Mouse (Mus musculus): ENCODE measurements at regions not wholly inside any gene's neighbourhood (a gene's known extent, or its start where the extent isn't known, plus 50 kb on each side); places are given as distances from the start of the nearest gene placed in this dataset.
A peak's percentile ranks its signal among the peaks of the same experiment; 100 is the strongest.

- Histone ChIP-seq H3K27ac (ENCODE audit: low read depth, low read length) (no peak overlapping the region), H3K9me3 (ENCODE audit: control insufficient read depth, low read length) (peaks cover 3% of the 10 kb centered on the region; the same call in 1 of the 2 replicates), H3K4me2 (replicated peaks; ENCODE audit: low read depth, low read length) (no peak overlapping the region), H3K4me1 (ENCODE audit: control insufficient read depth, insufficient read depth, low read length) (peaks cover 6% of the 10 kb centered on the region; the same call in 1 of the 2 replicates), H3K9ac (ENCODE audit: low read depth, low read length) (no peak overlapping the region), H3K27me3 (ENCODE audit: control insufficient read depth, insufficient read depth, low read length) (no peaks in the 10 kb centered on the region), H3K4me3 (ENCODE audit: low read length) (no peak overlapping the region), H3K36me3 (ENCODE audit: control insufficient read depth, insufficient read depth, low read length) (no peaks in the 10 kb centered on the region)
- ATAC-seq (ENCODE audit: low FRiP score, low TSS enrichment), result no peak
- WGBS, result 83% methylated on average over 10 of the region's 10 CpGs
Measured at GRCm38 (mm10) chr13:37637151-37637550, 141.0 kb upstream of the Rreb1 start.

- WGBS, result 13% methylated on average over 8 of the region's 8 CpGs
- Histone ChIP-seq H3K9ac (ENCODE audit: low read depth, low read length) (no peak overlapping the region), H3K9me3 (ENCODE audit: control insufficient read depth, low read length) (no peaks in the 10 kb centered on the region), H3K27me3 (ENCODE audit: control insufficient read depth, insufficient read depth, low read length) (no peaks in the 10 kb centered on the region), H3K4me3 (ENCODE audit: low read length) (no peak overlapping the region), H3K4me1 (ENCODE audit: control insufficient read depth, insufficient read depth, low read length) (peaks cover 6% of the 10 kb centered on the region; the same call in 1 of the 2 replicates), H3K36me3 (ENCODE audit: control insufficient read depth, insufficient read depth, low read length) (no peaks in the 10 kb centered on the region), H3K27ac (ENCODE audit: low read depth, low read length) (no peak overlapping the region), H3K4me2 (replicated peaks; ENCODE audit: low read depth, low read length) (no peak overlapping the region)
- peak; percentile 37; the same call in 1 of the 2 replicates for ATAC-seq (ENCODE audit: low FRiP score, low TSS enrichment)
Measured at GRCm38 (mm10) chr13:37638071-37638511, 140.1 kb upstream of the Rreb1 start.

- 68% methylated on average over 13 of the region's 13 CpGs for WGBS
- peaks cover 6% of the 10 kb centered on the region; the same call in 1 of the 2 replicates for H3K4me1 ChIP-seq (ENCODE audit: control insufficient read depth, insufficient read depth, low read length)
- H3K36me3 ChIP-seq (ENCODE audit: control insufficient read depth, insufficient read depth, low read length), result no peaks in the 10 kb centered on the region
- H3K9ac ChIP-seq (ENCODE audit: low read depth, low read length), result no peak overlapping the region; the same call in 1 of the 2 replicates
- no peak overlapping the region for H3K27ac ChIP-seq (ENCODE audit: low read depth, low read length)
- no peak overlapping the region for H3K4me3 ChIP-seq (ENCODE audit: low read length)
- no peaks in the 10 kb centered on the region for H3K9me3 ChIP-seq (ENCODE audit: control insufficient read depth, low read length)
- H3K27me3 ChIP-seq (ENCODE audit: control insufficient read depth, insufficient read depth, low read length), result no peaks in the 10 kb centered on the region
- no peak for ATAC-seq (ENCODE audit: low FRiP score, low TSS enrichment)
- H3K4me2 ChIP-seq (replicated peaks; ENCODE audit: low read depth, low read length), result no peak overlapping the region
Measured at GRCm38 (mm10) chr13:37642410-37643093, 135.6 kb upstream of the Rreb1 start.

- WGBS, result 81% methylated on average over 8 of the region's 8 CpGs
- Histone ChIP-seq H3K9me3 (ENCODE audit: control insufficient read depth, low read length) (no peaks in the 10 kb centered on the region), H3K4me1 (ENCODE audit: control insufficient read depth, insufficient read depth, low read length) (no peaks in the 10 kb centered on the region), H3K27ac (ENCODE audit: low read depth, low read length) (no peak overlapping the region), H3K36me3 (ENCODE audit: control insufficient read depth, insufficient read depth, low read length) (no peaks in the 10 kb centered on the region), H3K4me3 (ENCODE audit: low read length) (no peak overlapping the region), H3K9ac (ENCODE audit: low read depth, low read length) (no peak overlapping the region), H3K4me2 (replicated peaks; ENCODE audit: low read depth, low read length) (no peak overlapping the region), H3K27me3 (ENCODE audit: control insufficient read depth, insufficient read depth, low read length) (no peaks in the 10 kb centered on the region)
- no peak for ATAC-seq (ENCODE audit: low FRiP score, low TSS enrichment)
Measured at GRCm38 (mm10) chr13:37644751-37645181, 133.4 kb upstream of the Rreb1 start.

GRCm38 (mm10) chr13:37649467-37650080 lies 128.6 kb upstream of the Rreb1 start:
- no peak for ATAC-seq (ENCODE audit: low FRiP score, low TSS enrichment)
- no peak overlapping the region for H3K4me2 ChIP-seq (replicated peaks; ENCODE audit: low read depth, low read length)
- no peak overlapping the region for H3K9ac ChIP-seq (ENCODE audit: low read depth, low read length)
- H3K27ac ChIP-seq (ENCODE audit: low read depth, low read length), result no peak overlapping the region
- H3K4me3 ChIP-seq (ENCODE audit: low read length), result no peak overlapping the region
- H3K4me1 ChIP-seq (ENCODE audit: control insufficient read depth, insufficient read depth, low read length), result no peaks in the 10 kb centered on the region
- H3K27me3 ChIP-seq (ENCODE audit: control insufficient read depth, insufficient read depth, low read length), result no peaks in the 10 kb centered on the region
- H3K9me3 ChIP-seq (ENCODE audit: control insufficient read depth, low read length), result no peaks in the 10 kb centered on the region
- WGBS, result 32% methylated on average over 9 of the region's 9 CpGs
- H3K36me3 ChIP-seq (ENCODE audit: control insufficient read depth, insufficient read depth, low read length), result no peaks in the 10 kb centered on the region

- 82% methylated on average over 10 of the region's 10 CpGs for WGBS
- no peaks in the 10 kb centered on the region for H3K9me3 ChIP-seq (ENCODE audit: control insufficient read depth, low read length)
- ATAC-seq (ENCODE audit: low FRiP score, low TSS enrichment), result no peak
Measured at GRCm38 (mm10) chr13:37651221-37651946, 126.8 kb upstream of the Rreb1 start.

GRCm38 (mm10) chr13:37654651-37655050 lies 123.5 kb upstream of the Rreb1 start:
- 79% methylated on average over 5 of the region's 5 CpGs for WGBS
- Histone ChIP-seq H3K36me3 (ENCODE audit: control insufficient read depth, insufficient read depth, low read length) (no peaks in the 10 kb centered on the region), H3K9ac (ENCODE audit: low read depth, low read length) (no peak overlapping the region), H3K4me1 (ENCODE audit: control insufficient read depth, insufficient read depth, low read length) (no peaks in the 10 kb centered on the region), H3K27me3 (ENCODE audit: control insufficient read depth, insufficient read depth, low read length) (no peaks in the 10 kb centered on the region), H3K27ac (ENCODE audit: low read depth, low read length) (no peak overlapping the region), H3K4me3 (ENCODE audit: low read length) (no peak overlapping the region), H3K4me2 (replicated peaks; ENCODE audit: low read depth, low read length) (no peak overlapping the region), H3K9me3 (ENCODE audit: control insufficient read depth, low read length) (no peaks in the 10 kb centered on the region)
- ATAC-seq (ENCODE audit: low FRiP score, low TSS enrichment), result no peak

More at GRCm38 (mm10) chr13:37651221-37651946, 126.8 kb upstream of the Rreb1 start:
- Histone ChIP-seq H3K27me3 (ENCODE audit: control insufficient read depth, insufficient read depth, low read length) (no peaks in the 10 kb centered on the region), H3K4me1 (ENCODE audit: control insufficient read depth, insufficient read depth, low read length) (no peaks in the 10 kb centered on the region), H3K27ac (ENCODE audit: low read depth, low read length) (no peak overlapping the region), H3K36me3 (ENCODE audit: control insufficient read depth, insufficient read depth, low read length) (no peaks in the 10 kb centered on the region), H3K4me3 (ENCODE audit: low read length) (no peak overlapping the region), H3K4me2 (replicated peaks; ENCODE audit: low read depth, low read length) (no peak overlapping the region), H3K9ac (ENCODE audit: low read depth, low read length) (no peak overlapping the region)

- H3K4me3 ChIP-seq (ENCODE audit: low read length), result no peak overlapping the region
- no peaks in the 10 kb centered on the region for H3K4me1 ChIP-seq (ENCODE audit: control insufficient read depth, insufficient read depth, low read length)
- no peak overlapping the region for H3K9ac ChIP-seq (ENCODE audit: low read depth, low read length)
- H3K27me3 ChIP-seq (ENCODE audit: control insufficient read depth, insufficient read depth, low read length), result no peaks in the 10 kb centered on the region
- H3K9me3 ChIP-seq (ENCODE audit: control insufficient read depth, low read length), result no peaks in the 10 kb centered on the region
- no peaks in the 10 kb centered on the region for H3K36me3 ChIP-seq (ENCODE audit: control insufficient read depth, insufficient read depth, low read length)
- H3K4me2 ChIP-seq (replicated peaks; ENCODE audit: low read depth, low read length), result no peak overlapping the region
- no peak overlapping the region for H3K27ac ChIP-seq (ENCODE audit: low read depth, low read length)
- WGBS, result 69% methylated on average over 16 of the region's 16 CpGs
- ATAC-seq (ENCODE audit: low FRiP score, low TSS enrichment), result no peak
Measured at GRCm38 (mm10) chr13:37657248-37657647, 121.0 kb upstream of the Rreb1 start.

- Histone ChIP-seq H3K9ac (ENCODE audit: low read depth, low read length) (no peak overlapping the region), H3K27me3 (ENCODE audit: control insufficient read depth, insufficient read depth, low read length) (no peaks in the 10 kb centered on the region), H3K4me2 (replicated peaks; ENCODE audit: low read depth, low read length) (no peak overlapping the region), H3K27ac (ENCODE audit: low read depth, low read length) (no peak overlapping the region), H3K9me3 (ENCODE audit: control insufficient read depth, low read length) (no peaks in the 10 kb centered on the region), H3K36me3 (ENCODE audit: control insufficient read depth, insufficient read depth, low read length) (no peaks in the 10 kb centered on the region), H3K4me3 (ENCODE audit: low read length) (no peak overlapping the region), H3K4me1 (ENCODE audit: control insufficient read depth, insufficient read depth, low read length) (no peaks in the 10 kb centered on the region)
- WGBS, result 59% methylated on average over 2 of the region's 2 CpGs
- no peak for ATAC-seq (ENCODE audit: low FRiP score, low TSS enrichment)
Measured at GRCm38 (mm10) chr13:37658034-37658433, 120.2 kb upstream of the Rreb1 start.

Data from kidney, embryonic 14.5 days (tissue).